Mouse (Mus musculus): ENCODE measurements around the gene Lclat1.
A peak's percentile ranks its signal among the peaks of the same experiment; 100 is the strongest.

The Lclat1 gene

GRCm38 (mm10) chr17:73087045-73087910 is 20.5 kb upstream of the Lclat1 start:
- DNase-seq (ENCODE audit: low spot score in 2 of 2), result no peak

- DNase-seq (ENCODE audit: low spot score in 2 of 2), result no peak
These were observed 16.4 kb upstream of the Lclat1 start for GRCm38 (mm10) chr17:73091368-73091767.

- DNase-seq (ENCODE audit: low spot score in 2 of 2), result no peak
These were observed 15.4 kb upstream of the Lclat1 start for GRCm38 (mm10) chr17:73092103-73093097.

- DNase-seq (ENCODE audit: low spot score in 2 of 2), result no peak
These were observed 12.7 kb upstream of the Lclat1 start for GRCm38 (mm10) chr17:73095070-73095469.

GRCm38 (mm10) chr17:73095585-73095984 is 12.2 kb upstream of the Lclat1 start:
- DNase-seq (ENCODE audit: low spot score in 2 of 2), result no peak

- DNase-seq (ENCODE audit: low spot score in 2 of 2), result peak in 1 of 2 experiments; percentile 23
These were observed 11.3 kb upstream of the Lclat1 start for GRCm38 (mm10) chr17:73096484-73096883.

- DNase-seq (ENCODE audit: low spot score in 2 of 2), result no peak
These were observed 9.1 kb upstream of the Lclat1 start for GRCm38 (mm10) chr17:73098636-73099035.

- DNase-seq (ENCODE audit: low spot score in 2 of 2), result no peak
These were observed 7.4 kb upstream of the Lclat1 start for GRCm38 (mm10) chr17:73100396-73100795.

GRCm38 (mm10) chr17:73102538-73102937 is 5.2 kb upstream of the Lclat1 start:
- no peak for DNase-seq (ENCODE audit: low spot score in 2 of 2)

GRCm38 (mm10) chr17:73108170-73108887 is 544 bp downstream of the Lclat1 start:
- peak in 1 of 2 experiments; percentile 10 for DNase-seq (ENCODE audit: low spot score in 2 of 2)

- no peak for DNase-seq (ENCODE audit: low spot score in 2 of 2)
These were observed 1.1 kb downstream of the Lclat1 start for GRCm38 (mm10) chr17:73108888-73109259.

GRCm38 (mm10) chr17:73112128-73112527 is 4.3 kb downstream of the Lclat1 start:
- DNase-seq (ENCODE audit: low spot score in 2 of 2), result no peak

- no peak for DNase-seq (ENCODE audit: low spot score in 2 of 2)
These were observed 4.8 kb downstream of the Lclat1 start for GRCm38 (mm10) chr17:73112601-73113000.

GRCm38 (mm10) chr17:73113230-73113629 is 5.4 kb downstream of the Lclat1 start:
- DNase-seq (ENCODE audit: low spot score in 2 of 2), result no peak

GRCm38 (mm10) chr17:73118134-73118533 is 10.3 kb downstream of the Lclat1 start:
- DNase-seq (ENCODE audit: low spot score in 2 of 2), result no peak

- no peak for DNase-seq (ENCODE audit: low spot score in 2 of 2)
These were observed 10.9 kb downstream of the Lclat1 start for GRCm38 (mm10) chr17:73118702-73119101.

- no peak for DNase-seq (ENCODE audit: low spot score in 2 of 2)
These were observed 11.4 kb downstream of the Lclat1 start for GRCm38 (mm10) chr17:73119150-73119549.

GRCm38 (mm10) chr17:73120545-73120944 is 12.8 kb downstream of the Lclat1 start:
- DNase-seq (ENCODE audit: low spot score in 2 of 2), result no peak

- no peak for DNase-seq (ENCODE audit: low spot score in 2 of 2)
These were observed 13.9 kb downstream of the Lclat1 start for GRCm38 (mm10) chr17:73121726-73122125.

- DNase-seq (ENCODE audit: low spot score in 2 of 2), result no peak
These were observed 18.6 kb downstream of the Lclat1 start for GRCm38 (mm10) chr17:73126349-73126748.

GRCm38 (mm10) chr17:73126903-73127302 is 19.1 kb downstream of the Lclat1 start:
- DNase-seq (ENCODE audit: low spot score in 2 of 2), result no peak
